Mouse (Mus musculus) olfactory bulb, adult 2 months (tissue): Measurements from ENCODE around the gene Fbxw10.

Experiments used
- CTCF ChIP-seq: fragments of 200-500 bp; IDR thresholded peaks from 2 replicates; pipeline ENCODE4 v1.5.1; 2012; ENCODE audit warnings: low read depth, mild to moderate bottlenecking, low read length, moderate library complexity; ENCODE audit not compliant: insufficient read depth
- POLR2A ChIP-seq: fragments of 200-500 bp; IDR thresholded peaks from 2 replicates; pipeline ENCODE4 v1.6.1; 2012; ENCODE audit warnings: mild to moderate bottlenecking, low read depth, low read length, moderate library complexity; ENCODE audit not compliant: insufficient read depth

- TF ChIP-seq CTCF = no peak
- TF ChIP-seq POLR2A = no peak
Observed at GRCm38 (mm10) chr11:62848301-62848700, 1.4 kb downstream of the Fbxw10 start.
